Mouse (Mus musculus): ENCODE measurements around the gene Slc12a7. TPM values are rescaled to one million over a fixed set of nuclear protein-coding genes. Genes with fewer than 3 reads are reported as not detected.

Slc12a7 gene
- polyA plus RNA-seq, 1 experiment from 2014 or later = 120 TPM

DNA sequence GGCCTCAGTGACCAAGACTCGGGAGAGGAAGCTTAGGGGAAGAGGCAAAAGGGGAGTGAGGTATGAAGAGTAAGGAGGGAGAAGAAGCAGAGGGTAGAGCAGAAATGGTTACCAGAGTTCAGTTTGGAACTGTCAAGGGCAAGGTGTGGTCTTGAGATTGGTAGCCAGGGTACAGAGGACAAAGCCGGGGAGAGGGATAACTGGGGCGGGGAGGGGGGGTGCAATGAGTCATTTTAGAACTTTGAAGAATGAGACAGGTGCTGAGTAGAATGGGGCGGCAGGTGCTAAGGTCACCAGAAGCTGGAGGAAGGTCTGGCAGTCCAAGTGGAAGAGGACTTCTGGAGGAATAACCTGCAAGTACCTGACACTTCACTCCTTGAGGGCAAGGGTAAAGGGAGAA is 19.7 kb upstream of the Slc12a7 start:
- no peak for DNase-seq (ENCODE audit: low read depth, low spot score)
- CTCF ChIA-PET = interaction anchor here (1.1 to 6.8 kb wide), 5 partner anchors 17 to 109 kb away, joined by 3 to 54 read pairs (median 3); no protein-coding TSS in a partner anchor
- POLR2A ChIA-PET = interaction anchor here (1.1 to 1.2 kb wide), 2 partner anchors 9 to 67 kb away, joined by 3 to 4 read pairs; no protein-coding TSS in a partner anchor
- TF ChIP-seq CTCF (IDR thresholded peaks at IDR 0.05) = no peak
- ATAC-seq = no peak
- in situ Hi-C loops (cut with MboI; ENCODE audit: low pct_unique_long_range_greater_than_20kb) = no loop called here
- H3K27me3 ChIP-seq = no peaks in the 10 kb centered on the region

DNA sequence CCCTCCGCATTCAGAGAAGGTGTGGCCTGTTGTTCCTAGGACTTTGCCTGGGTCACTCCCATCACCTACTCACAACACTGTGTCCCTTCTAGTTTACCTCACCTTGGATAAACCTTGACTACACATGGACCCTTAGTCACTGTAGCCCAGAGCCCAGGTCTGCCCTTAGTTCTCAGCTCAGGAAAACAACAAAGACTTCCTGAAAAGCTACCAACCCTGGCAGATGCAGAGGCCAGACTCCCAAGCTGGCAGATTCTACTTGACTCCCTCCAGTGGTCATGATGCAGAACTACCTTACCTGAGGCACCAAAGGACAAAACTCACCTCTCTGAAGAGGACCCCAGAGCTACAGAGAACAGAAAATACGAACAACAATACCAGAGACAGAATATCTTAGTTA is 18.9 kb upstream of the Slc12a7 start:
- H3K27me3 ChIP-seq = no peaks in the 10 kb centered on the region
- ChIA-PET POLR2A (interaction anchor here (1.0 to 1.7 kb wide), 3 partner anchors 13 to 108 kb away, joined by 3 to 4 read pairs (median 3); no protein-coding TSS in a partner anchor), CTCF (interaction anchor here (0.7 to 6.8 kb wide), 13 partner anchors 9 to 227 kb away, joined by 3 to 54 read pairs (median 4); partner anchors contain the start of gene Slc6a19)
- peak; percentile 74 for TF ChIP-seq CTCF (IDR thresholded peaks at IDR 0.05)
- peak; percentile 29 for ATAC-seq
- no peak for DNase-seq (ENCODE audit: low read depth, low spot score)
- in situ Hi-C loops (cut with MboI; ENCODE audit: low pct_unique_long_range_greater_than_20kb) = no loop called here

DNA sequence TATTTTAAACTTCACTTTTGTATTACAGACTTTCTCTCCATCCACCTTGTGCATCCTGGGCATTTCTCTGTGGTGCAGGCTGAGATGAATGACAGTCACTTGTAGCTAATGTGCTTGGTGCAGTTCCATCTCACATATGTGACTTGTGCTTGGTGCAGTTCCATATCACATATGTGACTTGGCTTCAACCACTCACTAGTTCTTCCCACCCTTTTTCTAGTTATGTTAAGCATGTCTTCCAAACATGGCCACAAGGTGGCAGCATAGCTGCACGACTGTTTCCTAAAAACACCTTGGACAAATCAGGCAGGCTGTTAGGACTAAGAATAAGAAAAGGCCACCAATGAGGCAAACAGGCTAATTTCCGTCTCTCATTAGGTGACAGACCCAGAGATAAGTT is 14.7 kb upstream of the Slc12a7 start:
- ChIA-PET CTCF (interaction anchor here (0.7 to 4.2 kb wide), 14 partner anchors 9 to 222 kb away, joined by 3 to 28 read pairs (median 4); no protein-coding TSS in a partner anchor), POLR2A (no interaction called here)
- ATAC-seq = no peak
- H3K27me3 ChIP-seq = no peaks in the 10 kb centered on the region
- in situ Hi-C loops (cut with MboI; ENCODE audit: low pct_unique_long_range_greater_than_20kb) = no loop called here
- DNase-seq (ENCODE audit: low read depth, low spot score) = no peak
- TF ChIP-seq CTCF (IDR thresholded peaks at IDR 0.05) = peak; percentile 73

DNA sequence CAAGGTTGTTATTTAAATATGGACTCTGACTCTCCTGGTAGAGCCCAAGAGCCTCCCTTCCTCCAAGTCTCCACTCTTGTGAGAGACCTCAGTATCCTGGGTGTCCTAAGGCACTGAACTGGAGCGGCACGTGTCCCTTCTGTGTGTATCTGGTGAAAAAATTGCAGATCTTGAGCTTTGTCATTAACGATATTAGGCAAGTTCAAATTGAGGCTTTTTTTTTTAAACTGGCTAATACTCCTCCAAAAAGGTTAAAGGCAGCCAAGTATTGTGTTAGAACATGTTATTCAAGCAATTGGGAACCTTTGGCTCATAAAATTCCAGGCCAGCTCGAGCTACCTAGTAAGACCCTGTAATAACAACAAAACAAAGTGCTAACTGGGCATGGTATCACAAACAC is 12.7 kb upstream of the Slc12a7 start:
- no peak for ATAC-seq
- no peak for DNase-seq (ENCODE audit: low read depth, low spot score)
- H3K27me3 ChIP-seq = no peaks in the 10 kb centered on the region
- TF ChIP-seq CTCF (IDR thresholded peaks at IDR 0.05) = no peak
- ChIA-PET CTCF (interaction anchor here (0.8 to 4.2 kb wide), 3 partner anchors 28 to 188 kb away, joined by 3 to 28 read pairs (median 4); no protein-coding TSS in a partner anchor), POLR2A (no interaction called here)
- in situ Hi-C loops (cut with MboI; ENCODE audit: low pct_unique_long_range_greater_than_20kb) = loop anchor here (5.0 kb wide), 2 partner anchors 107 to 187 kb away; no protein-coding TSS in a partner anchor

DNA sequence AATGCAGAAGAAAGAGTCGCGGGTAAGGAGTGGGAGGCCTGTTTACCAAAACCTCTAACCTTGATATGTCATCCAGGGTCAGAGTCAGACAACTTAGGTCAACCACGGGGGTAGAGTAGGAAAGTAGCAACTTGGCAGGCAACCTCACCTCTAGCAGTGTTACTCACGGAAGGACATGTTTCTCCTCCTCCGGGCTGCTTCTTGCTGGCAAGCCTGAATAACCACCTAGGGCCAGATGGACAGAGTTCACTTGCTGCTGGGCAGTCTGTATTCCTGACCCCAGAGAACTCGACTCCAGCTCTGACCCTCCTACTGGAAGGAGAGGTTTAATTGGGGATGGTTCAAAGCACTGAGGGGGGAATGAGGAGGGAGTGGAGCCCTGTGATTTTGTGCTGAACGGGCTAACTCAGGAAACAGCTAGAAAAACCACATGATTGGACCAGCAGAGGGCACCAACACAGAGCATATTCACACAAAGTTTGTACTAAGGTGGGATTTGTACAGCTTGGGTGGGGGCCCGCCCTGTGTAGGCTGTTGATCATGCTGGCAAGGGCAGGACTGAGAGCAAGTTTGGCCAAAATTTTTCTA is 9.7 kb upstream of the Slc12a7 start:
- peak; percentile 81 for TF ChIP-seq CTCF (IDR thresholded peaks at IDR 0.05)
- DNase-seq (ENCODE audit: low read depth, low spot score) (no peak), ATAC-seq (peak; percentile 71)
- in situ Hi-C loops (cut with MboI; ENCODE audit: low pct_unique_long_range_greater_than_20kb) = loop anchor here (5.0 kb wide), 2 partner anchors 104 to 184 kb away; no protein-coding TSS in a partner anchor
- no peaks in the 10 kb centered on the region for H3K27me3 ChIP-seq
- POLR2A ChIA-PET = interaction anchor here (0.6 to 1.0 kb wide), 2 partner anchors 99 to 103 kb away, joined by 3 read pairs; no protein-coding TSS in a partner anchor
- CTCF ChIA-PET = interaction anchor here (1.1 to 4.1 kb wide), 9 partner anchors 9 to 104 kb away, joined by 3 to 34 read pairs (median 6); no protein-coding TSS in a partner anchor

DNA sequence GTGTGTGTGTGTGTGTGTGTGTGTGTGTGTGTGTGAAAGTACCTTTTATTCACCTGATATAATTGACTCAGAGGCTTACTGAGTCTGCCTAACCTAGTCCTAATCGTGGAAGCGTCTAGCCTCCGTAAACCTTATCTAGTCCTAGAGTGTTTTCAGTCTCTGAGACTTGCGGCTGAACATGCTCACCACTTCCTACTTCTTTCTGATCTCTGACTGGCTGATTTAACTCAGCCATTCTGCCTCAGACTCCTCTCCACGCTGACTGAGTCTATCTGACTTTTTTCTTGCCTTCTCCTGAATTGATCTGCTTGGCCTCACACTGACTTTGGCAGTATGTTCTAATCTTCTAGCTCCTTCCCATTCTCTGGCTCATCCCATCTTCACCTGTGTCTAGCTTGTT is 7.6 kb upstream of the Slc12a7 start:
- POLR2A ChIA-PET = no interaction called here
- in situ Hi-C loops (cut with MboI; ENCODE audit: low pct_unique_long_range_greater_than_20kb) = no loop called here
- DNase-seq (ENCODE audit: low read depth, low spot score) (no peak), ATAC-seq (no peak)
- no peaks in the 10 kb centered on the region for H3K27me3 ChIP-seq
- TF ChIP-seq CTCF (IDR thresholded peaks at IDR 0.05) = no peak
- CTCF ChIA-PET = interaction anchor here (1.1 to 4.1 kb wide), 5 partner anchors 11 to 96 kb away, joined by 4 to 34 read pairs (median 4); no protein-coding TSS in a partner anchor

DNA sequence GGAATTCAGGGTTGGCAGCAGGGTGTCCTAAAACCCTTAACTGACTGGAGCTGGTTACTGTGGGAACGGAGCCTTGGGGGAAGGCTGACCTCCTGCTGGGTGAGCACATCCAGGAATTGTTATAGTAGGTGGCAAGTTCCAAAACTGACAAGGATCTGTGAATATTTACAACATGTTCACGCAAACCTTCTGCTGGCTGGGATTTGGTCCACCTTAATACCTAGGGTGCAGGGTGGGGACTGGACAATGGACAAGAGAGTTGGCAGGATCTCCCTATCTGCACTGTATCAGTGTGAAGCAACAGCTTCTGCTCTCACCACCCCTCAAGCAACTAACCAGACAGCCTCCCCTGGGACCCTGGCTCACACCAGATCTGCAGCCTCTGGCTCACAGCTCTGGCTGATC is 5.3 kb upstream of the Slc12a7 start:
- no peaks in the 10 kb centered on the region for H3K27me3 ChIP-seq
- ChIA-PET CTCF (no interaction called here), POLR2A (no interaction called here)
- in situ Hi-C loops (cut with MboI; ENCODE audit: low pct_unique_long_range_greater_than_20kb) = no loop called here
- DNase-seq (ENCODE audit: low read depth, low spot score) (no peak), ATAC-seq (no peak)
- TF ChIP-seq CTCF (IDR thresholded peaks at IDR 0.05) = no peak

DNA sequence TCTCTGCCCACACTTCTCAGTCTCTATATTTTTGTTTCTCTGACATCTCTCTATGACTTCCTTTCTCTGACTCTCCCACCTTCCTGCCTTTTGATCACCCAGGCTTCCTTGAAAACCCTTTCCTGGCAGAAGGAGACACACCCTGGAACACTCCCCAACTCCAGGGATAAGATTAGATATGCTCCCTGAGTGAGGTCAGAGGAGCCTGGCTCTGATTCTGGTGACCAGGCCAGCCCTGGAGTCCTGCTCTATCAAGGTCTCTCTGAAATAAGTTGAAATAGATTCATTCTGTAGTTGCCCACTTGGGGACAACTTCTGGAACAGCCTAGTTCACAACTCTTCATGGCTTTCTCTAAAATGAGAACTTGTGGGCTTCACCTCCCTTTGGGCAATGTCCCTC is 4.3 kb upstream of the Slc12a7 start:
- in situ Hi-C loops (cut with MboI; ENCODE audit: low pct_unique_long_range_greater_than_20kb) = no loop called here
- CTCF ChIA-PET = no interaction called here
- TF ChIP-seq CTCF (IDR thresholded peaks at IDR 0.05) = no peak
- ATAC-seq (no peak), DNase-seq (ENCODE audit: low read depth, low spot score) (no peak)
- no peaks in the 10 kb centered on the region for H3K27me3 ChIP-seq
- POLR2A ChIA-PET = no interaction called here

DNA sequence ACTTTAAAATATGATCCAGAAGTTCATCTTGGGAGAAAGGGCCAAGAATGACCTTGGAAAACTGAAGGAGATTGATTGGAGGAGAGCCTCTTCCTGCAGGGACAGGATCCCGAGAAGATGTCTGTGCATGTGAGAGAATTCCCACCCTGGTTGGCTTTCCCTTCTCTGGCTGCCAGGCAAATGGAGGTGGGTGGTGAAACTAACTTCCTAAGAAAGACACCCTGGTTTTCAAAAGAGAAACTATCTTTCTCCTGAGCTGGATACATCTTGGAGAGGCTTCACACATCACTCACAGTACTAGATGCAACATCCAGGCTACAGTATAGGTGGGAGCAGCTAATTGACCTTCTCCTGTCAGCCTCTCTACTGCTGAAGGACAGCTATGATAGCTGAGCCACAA is 2.0 kb upstream of the Slc12a7 start:
- in situ Hi-C loops (cut with MboI; ENCODE audit: low pct_unique_long_range_greater_than_20kb) = no loop called here
- ATAC-seq = no peak
- no peak for DNase-seq (ENCODE audit: low read depth, low spot score)
- ChIA-PET POLR2A (no interaction called here), CTCF (interaction anchor here (1.0 to 1.9 kb wide), 3 partner anchors 13 to 91 kb away, joined by 4 to 5 read pairs (median 4); no protein-coding TSS in a partner anchor)
- H3K27me3 ChIP-seq = no peaks in the 10 kb centered on the region
- no peak for TF ChIP-seq CTCF (IDR thresholded peaks at IDR 0.05)

DNA sequence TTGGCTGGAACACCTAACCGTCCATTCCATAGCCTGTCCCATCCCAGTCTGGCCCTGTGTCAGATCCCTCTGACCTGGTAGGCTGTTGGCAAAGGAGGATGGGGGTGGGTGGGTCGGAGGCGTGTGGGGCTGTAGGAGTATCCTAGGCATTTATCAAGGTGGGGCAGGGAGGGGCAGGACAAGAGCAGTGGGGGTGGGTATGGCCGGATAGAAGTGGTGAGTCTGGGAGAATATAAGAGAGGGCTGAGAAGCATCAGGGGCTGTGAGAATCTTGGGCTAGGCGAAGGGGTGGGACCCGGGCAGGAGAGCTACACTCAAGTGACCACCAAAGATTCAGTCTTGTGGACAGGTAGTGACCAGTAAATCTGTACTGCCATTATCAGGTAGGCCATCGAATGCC is 659 bp upstream of the Slc12a7 start:
- POLR2A ChIA-PET = no interaction called here
- CTCF ChIA-PET = interaction anchor here (1.2 to 1.9 kb wide), 2 partner anchors 16 to 89 kb away, joined by 4 to 5 read pairs; no protein-coding TSS in a partner anchor
- TF ChIP-seq CTCF (IDR thresholded peaks at IDR 0.05) = no peak
- in situ Hi-C loops (cut with MboI; ENCODE audit: low pct_unique_long_range_greater_than_20kb) = no loop called here
- ATAC-seq = no peak
- H3K27me3 ChIP-seq = no peaks in the 10 kb centered on the region
- DNase-seq (ENCODE audit: low read depth, low spot score) = no peak

DNA sequence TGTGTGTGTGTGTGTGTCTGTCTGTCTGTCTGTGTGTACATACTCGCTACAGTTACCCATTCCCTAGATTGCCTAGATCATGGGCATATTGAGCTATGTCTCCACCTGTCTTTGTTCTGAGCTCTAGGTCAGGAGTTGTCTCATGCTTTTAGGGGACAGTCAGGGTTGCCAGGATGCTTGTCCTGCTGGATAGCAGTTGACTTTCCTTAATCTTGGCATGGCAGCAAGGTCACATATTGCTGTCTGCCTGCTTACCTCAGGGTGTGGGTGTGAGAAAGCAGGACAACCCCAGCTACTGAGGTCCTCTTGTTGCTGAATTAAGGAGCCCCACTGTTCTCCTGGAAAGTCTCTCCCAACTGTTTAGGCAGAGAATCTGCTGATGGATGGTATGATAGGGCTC is 1.5 kb downstream of the Slc12a7 start:
- CTCF ChIA-PET = interaction anchor here (0.7 to 1.2 kb wide), 2 partner anchors 42 to 86 kb away, joined by 3 read pairs; no protein-coding TSS in a partner anchor
- in situ Hi-C loops (cut with MboI; ENCODE audit: low pct_unique_long_range_greater_than_20kb) = no loop called here
- DNase-seq (ENCODE audit: low read depth, low spot score) (no peak), ATAC-seq (no peak)
- POLR2A ChIA-PET = no interaction called here
- TF ChIP-seq CTCF (IDR thresholded peaks at IDR 0.05) = no peak
- H3K27me3 ChIP-seq = no peaks in the 10 kb centered on the region
